Mouse (Mus musculus): Measurements from ENCODE around the gene Ap2a2.

- TF ChIP-seq POLR2A (IDR thresholded peaks at IDR 0.05; ENCODE audit: borderline replicate concordance, extremely low read depth, insufficient read depth, insufficient read length, poor library complexity, severe bottlenecking) (no peak), CTCF (IDR thresholded peaks at IDR 0.05; ENCODE audit: borderline replicate concordance, extremely low read depth, insufficient read depth, insufficient read length) (no peak)
Observed at GRCm38 (mm10) chr7:141662223-141662622, 100.2 kb downstream of the Ap2a2 start.

Data from brain, embryonic 14.5 days (tissue).